Comparison of ENCODE assay signal across 22 mouse cellular contexts in the genomic region with DNA sequence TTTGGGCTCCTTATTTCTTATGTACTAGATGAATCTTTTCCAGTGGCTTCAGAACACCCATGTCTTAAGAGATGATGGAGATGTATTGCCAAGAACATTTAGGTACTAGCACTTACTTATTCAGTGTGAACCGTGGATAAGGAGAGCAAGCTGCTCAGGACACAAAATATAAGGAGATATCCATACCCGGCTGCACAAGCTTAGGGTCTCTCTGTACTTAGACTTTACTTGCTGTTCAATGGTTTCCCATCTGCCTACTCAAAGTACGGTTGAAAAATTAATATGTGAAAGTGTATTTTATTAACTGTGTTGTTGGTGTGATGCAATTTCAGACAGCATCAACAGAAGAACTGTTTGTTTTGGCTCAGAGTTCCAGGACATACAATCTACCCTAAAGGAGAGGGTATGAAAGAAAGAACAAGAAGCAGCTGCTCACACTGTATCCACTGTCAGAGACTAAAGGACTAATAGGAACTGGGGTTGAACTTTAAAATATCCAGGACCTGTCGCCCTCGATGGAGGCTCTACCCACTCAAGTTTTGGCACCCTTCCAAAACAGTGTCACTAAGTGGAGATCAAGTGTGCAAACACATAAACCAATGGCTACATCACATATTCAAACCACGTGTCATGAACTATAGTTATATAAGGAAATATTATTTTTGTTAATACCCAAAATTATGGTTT.
DNase-seq lines count a peak whose midpoint lies in the region; ATAC-seq and TF ChIP-seq lines count a peak whose summit lies in the region.
"Had no signal": no experiment of that assay in that cellular context is flagged by ENCODE, and none has a peak within 500 bp of the region (broad histone marks: within the 10 kb centered on the region; RNA-seq: fewer than 3 reads in every experiment).

No protein-coding gene starts in this region.

- H3K4me2 ChIP-seq in heart, embryonic 14.5 days (ENCODE audit: low read length): no peak overlapping the region
- no peak overlapping the region for H3K4me2 ChIP-seq in kidney, postnatal 0 days (ENCODE audit: low read length)
- no peak overlapping the region for H3K4me2 ChIP-seq in hindbrain, embryonic 16.5 days (ENCODE audit: low read length)
- H3K4me2 ChIP-seq: embryonic facial prominence, embryonic 13.5 days; liver, embryonic 12.5 days; neural tube, embryonic 15.5 days had no signal

- no peaks in the 10 kb centered on the region for H3K36me3 ChIP-seq in heart, embryonic 14.5 days (ENCODE audit: control insufficient read depth, insufficient read depth, low read length)
- no peaks in the 10 kb centered on the region for H3K36me3 ChIP-seq in heart, embryonic 10.5 days
- no peaks in the 10 kb centered on the region for H3K36me3 ChIP-seq in kidney, postnatal 0 days (ENCODE audit: insufficient read depth, low read length)
- no peaks in the 10 kb centered on the region for H3K36me3 ChIP-seq in hindbrain, embryonic 16.5 days (ENCODE audit: control insufficient read depth, insufficient read depth, low read length)
- H3K36me3 ChIP-seq: embryonic facial prominence, embryonic 13.5 days; hindbrain, embryonic 10.5 days; limb, embryonic 10.5 days; liver, embryonic 12.5 days; neural tube, embryonic 15.5 days had no signal

- H3K4me3 ChIP-seq in heart, embryonic 14.5 days (ENCODE audit: control insufficient read depth in 1 of 2, insufficient read depth in 1 of 2, low read depth in 1 of 2, low read length in 2 of 2): no peak overlapping the region
- no peak overlapping the region for H3K4me3 ChIP-seq in heart, embryonic 10.5 days
- H3K4me3 ChIP-seq in kidney, postnatal 0 days (replicated peaks; ENCODE audit: low read depth, low read length): no peak overlapping the region
- H3K4me3 ChIP-seq in hindbrain, embryonic 16.5 days (ENCODE audit: low read length): no peak overlapping the region
- H3K4me3 ChIP-seq: embryonic facial prominence, embryonic 13.5 days; gastrocnemius, adult 2 months; hindbrain, embryonic 10.5 days; limb, embryonic 10.5 days; liver, embryonic 12.5 days; neural tube, embryonic 15.5 days had no signal

- DNase-seq in heart, embryonic 10.5 days (ENCODE audit: low spot score): no peak
- DNase-seq in kidney, postnatal 0 days (ENCODE audit: low spot score): peak; percentile 15
- DNase-seq in kidney, postnatal 10 days: no peak
- DNase-seq in NIH3T3 (ENCODE audit: low read depth): peak; percentile 72
- peak; percentile 27 for DNase-seq in lung, postnatal 10 days
- DNase-seq: adrenal gland, adult 2 months; B cell, adult 2 months; gastrocnemius, adult 2 months; heart, adult 11 months; kidney, adult 11 months; kidney, postnatal 4 days; layer of hippocampus, adult 9-11 months; right cerebral cortex, postnatal 4 days had no signal

- H3K9ac ChIP-seq in heart, embryonic 14.5 days (ENCODE audit: low read length): no peak overlapping the region
- H3K9ac ChIP-seq in kidney, postnatal 0 days (ENCODE audit: low read depth, low read length): no peak overlapping the region
- H3K9ac ChIP-seq in hindbrain, embryonic 16.5 days (ENCODE audit: low read depth, low read length): no peak overlapping the region
- H3K9ac ChIP-seq: embryonic facial prominence, embryonic 13.5 days; liver, embryonic 12.5 days; neural tube, embryonic 15.5 days had no signal

- no peaks in the 10 kb centered on the region for H3K9me3 ChIP-seq in heart, embryonic 14.5 days (ENCODE audit: control insufficient read depth, low read length)
- H3K9me3 ChIP-seq in heart, embryonic 10.5 days: no peaks in the 10 kb centered on the region
- no peaks in the 10 kb centered on the region for H3K9me3 ChIP-seq in kidney, postnatal 0 days (replicated peaks; ENCODE audit: low read length)
- no peaks in the 10 kb centered on the region for H3K9me3 ChIP-seq in hindbrain, embryonic 16.5 days (ENCODE audit: control insufficient read depth, low read length)
- H3K9me3 ChIP-seq: embryonic facial prominence, embryonic 13.5 days; hindbrain, embryonic 10.5 days; limb, embryonic 10.5 days; liver, embryonic 12.5 days; neural tube, embryonic 15.5 days had no signal

- no peak for TF ChIP-seq CTCF in kidney, postnatal 0 days (IDR thresholded peaks at IDR 0.05; ENCODE audit: low read depth)

- H3K27me3 ChIP-seq in heart, embryonic 14.5 days (ENCODE audit: control insufficient read depth, insufficient read depth, low read length): no peaks in the 10 kb centered on the region
- no peaks in the 10 kb centered on the region for H3K27me3 ChIP-seq in heart, embryonic 10.5 days (ENCODE audit: insufficient read depth, poor library complexity, severe bottlenecking)
- H3K27me3 ChIP-seq in kidney, postnatal 0 days (ENCODE audit: insufficient read depth, low read length): no peaks in the 10 kb centered on the region
- H3K27me3 ChIP-seq in hindbrain, embryonic 16.5 days (replicated peaks; ENCODE audit: control insufficient read depth, insufficient read depth, low read length): no peaks in the 10 kb centered on the region
- H3K27me3 ChIP-seq: embryonic facial prominence, embryonic 13.5 days; liver, embryonic 12.5 days; neural tube, embryonic 15.5 days had no signal

- 41% methylated on average over 6 of the region's 6 CpGs for WGBS in heart, embryonic 14.5 days
- 60% methylated on average over 6 of the region's 6 CpGs for WGBS in heart, embryonic 10.5 days
- 54% methylated on average over 6 of the region's 6 CpGs for WGBS in kidney, postnatal 0 days
- WGBS in hindbrain, embryonic 16.5 days: 82% methylated on average over 6 of the region's 6 CpGs

- peaks cover 0 to 11% of the 10 kb centered on the region in 2 experiments for H3K4me1 ChIP-seq in heart, embryonic 14.5 days (ENCODE audit: control insufficient read depth in 2 of 2, insufficient read depth in 2 of 2, low read length in 2 of 2)
- H3K4me1 ChIP-seq in heart, embryonic 10.5 days: no peaks in the 10 kb centered on the region
- no peaks in the 10 kb centered on the region for H3K4me1 ChIP-seq in kidney, postnatal 0 days (replicated peaks; ENCODE audit: insufficient read depth, low read length)
- H3K4me1 ChIP-seq in hindbrain, embryonic 16.5 days (ENCODE audit: control insufficient read depth, insufficient read depth, low read depth, low read length): no peaks in the 10 kb centered on the region
- H3K4me1 ChIP-seq: embryonic facial prominence, embryonic 13.5 days; hindbrain, embryonic 10.5 days; liver, embryonic 12.5 days; neural tube, embryonic 15.5 days had no signal

- H3K27ac ChIP-seq in heart, embryonic 14.5 days (replicated peaks in 1 of 2; ENCODE audit: control insufficient read depth in 1 of 2, insufficient read depth in 1 of 2, low read depth in 2 of 2, low read length in 2 of 2): no peak overlapping the region; a peak in 1 of 4 replicates
- no peak overlapping the region for H3K27ac ChIP-seq in heart, embryonic 10.5 days
- H3K27ac ChIP-seq in kidney, postnatal 0 days: no peak overlapping the region
- H3K27ac ChIP-seq in hindbrain, embryonic 16.5 days (ENCODE audit: low read depth, low read length): no peak overlapping the region
- H3K27ac ChIP-seq: embryonic facial prominence, embryonic 13.5 days; gastrocnemius, adult 2 months; hindbrain, embryonic 10.5 days; limb, embryonic 10.5 days; liver, embryonic 12.5 days; neural tube, embryonic 15.5 days had no signal

- ATAC-seq in heart, embryonic 14.5 days (ENCODE audit: insufficient number of reproducible peaks, insufficient read depth, low FRiP score, low read depth): peak; percentile 54; the same call in 1 of the 2 replicates
- ATAC-seq in kidney, postnatal 0 days (replicated peaks; ENCODE audit: low FRiP score, low read depth): no peak
- no peak for ATAC-seq in hindbrain, embryonic 16.5 days
- no peak for ATAC-seq in granulocyte monocyte progenitor cell, adult 5-6 weeks (replicated peaks; ENCODE audit: poor library complexity, severe bottlenecking)
- ATAC-seq: liver, embryonic 12.5 days; midbrain, embryonic 16.5 days had no signal

Comparison
In these comparisons a context has a peak if more than half of its experiments do, and no peak if none do; other contexts are left out.
1. DNase-seq: peak in kidney, postnatal 0 days (single experiment), NIH3T3 (single experiment) and lung, postnatal 10 days (single experiment); none in heart, embryonic 10.5 days (single experiment) and kidney, postnatal 10 days (single experiment).